Mouse (Mus musculus) CH12.LX (cell line): ENCODE results near the gene Dcpp2.
"Not testable (repeated sequence)": the region's sequence is repeated elsewhere in the genome, so short reads cannot be mapped to it uniquely, and the experiment has no call there.

Experiments
- CTCF ChIP-seq, 2 experiments: IDR thresholded peaks in 1 of 2; conservative IDR thresholded peaks in 1 of 2; 2 replicates each; pipeline ENCODE4 v1.5.1; 2011 to 2012; ENCODE audit warnings: low read depth in 2 of 2, low read length in 2 of 2, improper control_type of control experiment in 1 of 2, inconsistent platforms in 1 of 2, mild to moderate bottlenecking in 1 of 2, moderate library complexity in 1 of 2
- POLR2A ChIP-seq: IDR thresholded peaks from 2 replicates; pipeline ENCODE4 v1.6.1; 2011; ENCODE audit warnings: low read depth, mild to moderate bottlenecking, improper control_type of control experiment, low read length

GRCm38 (mm10) chr17:23947486-23947885 is 66.8 kb downstream of the Dcpp2 start:
- not testable (repeated sequence) for TF ChIP-seq CTCF (conservative IDR thresholded peaks at IDR 0.05 in 1 of 2, IDR thresholded peaks at IDR 0.05 in 1 of 2; ENCODE audit: low read depth in 2 of 2, low read length in 2 of 2); POLR2A
